Mouse (Mus musculus): ENCODE measurements around the gene Gm4907. TPM values are rescaled to one million over a fixed set of nuclear protein-coding genes. Genes with fewer than 3 reads are reported as not detected.
"Not testable (repeated sequence)": the region's sequence is repeated elsewhere in the genome, so short reads cannot be mapped to it uniquely, and the experiment has no call there.

Gene Gm4907
- not detected in 2 replicates for polyA plus RNA-seq (2015; fragmentation: Nextera tagmentation; extraction: Ambion mirVana)

- H3K4me1 ChIP-seq (replicated peaks; ENCODE audit: control insufficient read depth, insufficient read depth, low read length); H3K9me3 ChIP-seq (ENCODE audit: control insufficient read depth, low read length); H3K27me3 ChIP-seq (replicated peaks; ENCODE audit: control insufficient read depth, insufficient read depth, low read length); H3K27ac ChIP-seq (ENCODE audit: low read length); H3K36me3 ChIP-seq (ENCODE audit: control insufficient read depth, insufficient read depth); H3K4me3 ChIP-seq (replicated peaks; ENCODE audit: low read length); H3K4me2 ChIP-seq (ENCODE audit: low read length); ATAC-seq; H3K9ac ChIP-seq (replicated peaks; ENCODE audit: low read depth, low read length): not testable (repeated sequence)
- WGBS, result 59% methylated on average over 2 of the region's 2 CpGs
Observed at GRCm38 (mm10) chrX:23882253-23882652, at the start of gene Gm4907. Gm4907 (plus strand) TSS chrX:23882553.

GRCm38 (mm10) chrX:23833784-23834183 lies 48.6 kb upstream of the Gm4907 start:
- H3K27me3 ChIP-seq (replicated peaks; ENCODE audit: control insufficient read depth, insufficient read depth, low read length); H3K4me3 ChIP-seq (replicated peaks; ENCODE audit: low read length); H3K4me1 ChIP-seq (replicated peaks; ENCODE audit: control insufficient read depth, insufficient read depth, low read length); ATAC-seq; H3K9ac ChIP-seq (replicated peaks; ENCODE audit: low read depth, low read length); H3K4me2 ChIP-seq (ENCODE audit: low read length); H3K9me3 ChIP-seq (ENCODE audit: control insufficient read depth, low read length); H3K27ac ChIP-seq (ENCODE audit: low read length); H3K36me3 ChIP-seq (ENCODE audit: control insufficient read depth, insufficient read depth): not testable (repeated sequence)
- 89% methylated on average over 11 of the region's 11 CpGs for WGBS

GRCm38 (mm10) chrX:23840921-23841320 lies 41.4 kb upstream of the Gm4907 start:
- 90% methylated on average over 1 of the region's 1 CpGs for WGBS
- Histone ChIP-seq H3K4me3 (replicated peaks; ENCODE audit: low read length) (no peak overlapping the region), H3K36me3 (ENCODE audit: control insufficient read depth, insufficient read depth) (no peaks in the 10 kb centered on the region), H3K4me1 (replicated peaks; ENCODE audit: control insufficient read depth, insufficient read depth, low read length) (no peaks in the 10 kb centered on the region), H3K9ac (replicated peaks; ENCODE audit: low read depth, low read length) (no peak overlapping the region), H3K27ac (ENCODE audit: low read length) (no peak overlapping the region), H3K4me2 (ENCODE audit: low read length) (no peak overlapping the region), H3K9me3 (ENCODE audit: control insufficient read depth, low read length) (no peaks in the 10 kb centered on the region), H3K27me3 (replicated peaks; ENCODE audit: control insufficient read depth, insufficient read depth, low read length) (no peaks in the 10 kb centered on the region)
- no peak for ATAC-seq

- Histone ChIP-seq H3K9me3 (ENCODE audit: control insufficient read depth, low read length) (no peaks in the 10 kb centered on the region), H3K27ac (ENCODE audit: low read length) (no peak overlapping the region), H3K4me1 (replicated peaks; ENCODE audit: control insufficient read depth, insufficient read depth, low read length) (no peaks in the 10 kb centered on the region), H3K4me3 (replicated peaks; ENCODE audit: low read length) (no peak overlapping the region), H3K9ac (replicated peaks; ENCODE audit: low read depth, low read length) (no peak overlapping the region), H3K27me3 (replicated peaks; ENCODE audit: control insufficient read depth, insufficient read depth, low read length) (no peaks in the 10 kb centered on the region), H3K4me2 (ENCODE audit: low read length) (no peak overlapping the region), H3K36me3 (ENCODE audit: control insufficient read depth, insufficient read depth) (no peaks in the 10 kb centered on the region)
- ATAC-seq, result no peak
- WGBS, result 30% methylated on average over 2 of the region's 2 CpGs
Observed at GRCm38 (mm10) chrX:23954161-23954560, 71.8 kb downstream of the Gm4907 start.

Other genes starting within 250 kb of the Gm4907 start
- gene Wdr44, start 189.5 kb upstream of the Gm4907 start, polyA plus RNA-seq (2015; fragmentation: Nextera tagmentation; extraction: Ambion mirVana), result 14.9 and 18.0 TPM in 2 replicates
- gene Gm4985, start 76.4 kb downstream of the Gm4907 start, polyA plus RNA-seq (2015; fragmentation: Nextera tagmentation; extraction: Ambion mirVana), result not detected in 2 replicates

Measured in forebrain, embryonic 16.5 days (tissue).